Mouse (Mus musculus): ENCODE results near the gene Sae1. TPM values are rescaled to one million over a fixed set of nuclear protein-coding genes. Genes with fewer than 3 reads are reported as not detected.

Gene Sae1
- total and polyA plus RNA-seq, 3 experiments: 182 to 287 TPM; not detected in 1

DNA sequence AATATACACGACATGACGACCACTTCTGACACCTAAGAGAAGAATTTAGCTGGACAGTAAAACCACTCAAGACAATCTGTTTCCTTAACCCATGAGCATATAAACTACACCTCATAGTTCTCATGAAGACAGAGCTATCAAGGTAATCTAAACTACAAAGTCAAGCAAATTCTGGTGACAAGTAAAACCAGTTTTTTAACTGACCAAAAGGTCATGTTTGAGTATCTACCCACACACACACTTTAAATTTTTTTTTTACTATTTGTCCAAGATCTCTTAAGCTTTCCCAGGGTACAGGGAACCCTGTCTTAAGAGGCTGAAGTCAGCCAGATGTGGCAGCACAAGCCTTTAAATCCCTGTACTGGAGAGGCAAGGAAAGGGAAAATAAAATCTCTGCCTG is 18.8 kb downstream of the Sae1 start:
- H3K9me3 ChIP-seq (replicated peaks; ENCODE audit: insufficient read depth, low read length): no peaks in the 10 kb centered on the region
- H3K27ac ChIP-seq (ENCODE audit: control insufficient read depth, low read depth, low read length): no peak overlapping the region
- no peak overlapping the region for H3K4me3 ChIP-seq (ENCODE audit: control insufficient read depth in 1 of 2, insufficient read depth in 1 of 2, low read depth in 2 of 2, low read length in 2 of 2)
- H3K27me3 ChIP-seq (ENCODE audit: control insufficient read depth in 1 of 2, insufficient read depth in 2 of 2, low read length in 2 of 2): no peaks in the 10 kb centered on the region
- H3K36me3 ChIP-seq (ENCODE audit: control insufficient read depth in 1 of 2, insufficient read depth in 2 of 2, low read length in 2 of 2): peaks cover 29 to 53% of the 10 kb centered on the region in 2 experiments
- peaks cover 3% of the 10 kb centered on the region; the same call in 1 of the 2 replicates for H3K79me2 ChIP-seq (ENCODE audit: control insufficient read depth, insufficient read depth, low read length, poor library complexity)
- H3K4me1 ChIP-seq (ENCODE audit: control insufficient read depth in 1 of 2, insufficient read depth in 2 of 2, low read length in 2 of 2): peaks cover 13 to 22% of the 10 kb centered on the region in 2 experiments
- DNase-seq (ENCODE audit: low read depth, low spot score): no peak
- TF ChIP-seq ELF1 (IDR thresholded peaks at IDR 0.05; ENCODE audit: low read depth, low read length): no peak
- no peak overlapping the region for H3K9ac ChIP-seq (ENCODE audit: control insufficient read depth, low read depth, low read length, poor library complexity, severe bottlenecking)

DNA sequence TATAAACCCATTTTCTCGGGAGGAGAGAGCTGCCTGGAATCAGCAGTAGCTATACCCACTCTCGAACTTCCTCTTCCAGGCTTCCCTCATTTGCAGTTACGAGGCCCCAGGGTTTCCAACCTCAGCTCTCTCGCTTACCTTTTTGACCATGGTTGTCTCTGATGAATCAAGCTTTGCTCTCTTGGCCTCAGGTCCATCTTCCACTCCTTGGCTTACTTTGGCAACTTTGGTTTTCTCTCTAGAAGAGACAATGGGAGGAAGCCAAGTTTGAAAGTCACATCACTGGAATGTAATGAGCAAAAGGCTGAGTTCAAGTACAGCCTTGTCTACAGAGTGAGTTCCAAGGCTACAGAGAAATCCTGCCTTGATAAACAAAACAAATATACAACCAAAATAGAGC is 20.9 kb downstream of the Sae1 start:
- Histone ChIP-seq H3K27ac (ENCODE audit: control insufficient read depth, low read depth, low read length) (peak overlapping the region; percentile 43), H3K9ac (ENCODE audit: control insufficient read depth, low read depth, low read length, poor library complexity, severe bottlenecking) (no peak overlapping the region), H3K79me2 (ENCODE audit: control insufficient read depth, insufficient read depth, low read length, poor library complexity) (peaks cover 3% of the 10 kb centered on the region; the same call in 1 of the 2 replicates), H3K36me3 (ENCODE audit: control insufficient read depth in 1 of 2, insufficient read depth in 2 of 2, low read length in 2 of 2) (peaks cover 28 to 53% of the 10 kb centered on the region in 2 experiments), H3K4me3 (ENCODE audit: control insufficient read depth in 1 of 2, insufficient read depth in 1 of 2, low read depth in 2 of 2, low read length in 2 of 2) (no peak overlapping the region), H3K4me1 (ENCODE audit: control insufficient read depth in 1 of 2, insufficient read depth in 2 of 2, low read length in 2 of 2) (peaks cover 13 to 22% of the 10 kb centered on the region in 2 experiments), H3K9me3 (replicated peaks; ENCODE audit: insufficient read depth, low read length) (no peaks in the 10 kb centered on the region), H3K27me3 (ENCODE audit: control insufficient read depth in 1 of 2, insufficient read depth in 2 of 2, low read length in 2 of 2) (no peaks in the 10 kb centered on the region)
- TF ChIP-seq CHD2 (IDR thresholded peaks at IDR 0.05; ENCODE audit: low read length) (no peak), TCF12 (IDR thresholded peaks at IDR 0.05; ENCODE audit: low read depth, low read length) (no peak), JUND (IDR thresholded peaks at IDR 0.05; ENCODE audit: low read depth, low read length) (no peak), NELFE (IDR thresholded peaks at IDR 0.05; ENCODE audit: low read depth, low read length) (no peak), ELF1 (IDR thresholded peaks at IDR 0.05; ENCODE audit: low read depth, low read length) (no peak), RCOR1 (IDR thresholded peaks at IDR 0.05; ENCODE audit: low read depth, low read length) (no peak)
- DNase-seq (ENCODE audit: low read depth, low spot score): peak; percentile 39

DNA sequence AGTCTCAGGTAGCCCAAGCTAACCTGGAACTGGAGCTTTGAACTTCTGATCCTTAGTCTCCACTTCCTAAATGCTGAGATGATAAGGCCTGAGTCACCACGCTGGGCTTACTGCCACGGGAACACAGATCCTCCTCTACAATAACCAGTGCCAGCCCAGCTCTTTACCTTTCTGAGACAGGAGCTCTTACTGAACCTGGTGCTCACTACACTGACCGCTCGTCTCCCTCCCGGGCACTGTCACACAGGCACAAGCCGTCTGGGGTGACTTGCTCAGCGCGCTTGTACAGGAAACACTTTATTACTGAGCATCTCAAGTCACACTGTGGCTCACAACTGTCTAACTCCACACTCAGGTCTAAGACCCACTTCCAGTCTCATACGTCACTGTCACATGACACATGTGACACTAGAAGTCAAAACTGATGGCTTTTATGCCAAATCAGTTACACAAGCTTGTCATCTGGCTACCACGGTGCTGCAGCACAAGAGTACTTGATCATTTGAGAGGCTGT is 21.4 kb downstream of the Sae1 start:
- no peaks in the 10 kb centered on the region for H3K9me3 ChIP-seq (replicated peaks; ENCODE audit: insufficient read depth, low read length)
- no peak overlapping the region for H3K9ac ChIP-seq (ENCODE audit: control insufficient read depth, low read depth, low read length, poor library complexity, severe bottlenecking)
- no peaks in the 10 kb centered on the region for H3K27me3 ChIP-seq (ENCODE audit: control insufficient read depth in 1 of 2, insufficient read depth in 2 of 2, low read length in 2 of 2)
- H3K36me3 ChIP-seq (ENCODE audit: control insufficient read depth in 1 of 2, insufficient read depth in 2 of 2, low read length in 2 of 2): peaks cover 27 to 52% of the 10 kb centered on the region in 2 experiments
- no peak overlapping the region for H3K4me3 ChIP-seq (ENCODE audit: control insufficient read depth in 1 of 2, insufficient read depth in 1 of 2, low read depth in 2 of 2, low read length in 2 of 2)
- H3K4me1 ChIP-seq (ENCODE audit: control insufficient read depth in 1 of 2, insufficient read depth in 2 of 2, low read length in 2 of 2): peaks cover 13 to 22% of the 10 kb centered on the region in 2 experiments
- H3K27ac ChIP-seq (ENCODE audit: control insufficient read depth, low read depth, low read length): peak overlapping the region; percentile 43
- H3K79me2 ChIP-seq (ENCODE audit: control insufficient read depth, insufficient read depth, low read length, poor library complexity): peaks cover 3% of the 10 kb centered on the region; the same call in 1 of the 2 replicates
- DNase-seq (ENCODE audit: low read depth, low spot score): peak; percentile 88
- TF ChIP-seq RAD21 (IDR thresholded peaks at IDR 0.05; ENCODE audit: low read depth, low read length): no peak
- TF ChIP-seq CTCF (IDR thresholded peaks at IDR 0.05 in 2 of 3, conservative IDR thresholded peaks at IDR 0.05 in 1 of 3; ENCODE audit: control insufficient read depth in 1 of 3, insufficient read depth in 1 of 3, low read depth in 2 of 3, low read length in 3 of 3, poor library complexity in 1 of 3, severe bottlenecking in 1 of 3): no peak
- TF ChIP-seq NRF1 (IDR thresholded peaks at IDR 0.05; ENCODE audit: insufficient read depth, low read depth, low read length, poor library complexity, severe bottlenecking): no peak
- TF ChIP-seq MXI1 (IDR thresholded peaks at IDR 0.05; ENCODE audit: low read depth, low read length): no peak
- no peak for TF ChIP-seq MEF2A (IDR thresholded peaks at IDR 0.05; ENCODE audit: extremely low read depth, insufficient replicate concordance, low read depth, low read length, poor library complexity, severe bottlenecking)
- TF ChIP-seq UBTF (IDR thresholded peaks at IDR 0.05; ENCODE audit: borderline replicate concordance, insufficient read depth, low read depth, low read length): no peak
- no peak for TF ChIP-seq MAX (IDR thresholded peaks at IDR 0.05; ENCODE audit: low read length)
- no peak for TF ChIP-seq NELFE (IDR thresholded peaks at IDR 0.05; ENCODE audit: low read depth, low read length)
- TF ChIP-seq MYC (IDR thresholded peaks at IDR 0.05; ENCODE audit: low read depth, low read length): no peak
- TF ChIP-seq RCOR1 (IDR thresholded peaks at IDR 0.05; ENCODE audit: low read depth, low read length): no peak
- no peak for TF ChIP-seq GABPA (IDR thresholded peaks at IDR 0.05; ENCODE audit: low read depth, low read length)
- no peak for TF ChIP-seq HCFC1 (IDR thresholded peaks at IDR 0.05; ENCODE audit: low read depth, low read length)
- TF ChIP-seq CHD1 (IDR thresholded peaks at IDR 0.05; ENCODE audit: low read depth, low read length): no peak
- peak; percentile 48; the same call in 1 of the 2 replicates for TF ChIP-seq USF1 (IDR thresholded peaks at IDR 0.05; ENCODE audit: low read depth, low read length)
- 0 out of 2 replicates have a peak, but pooled peaks have one; percentile 49 for TF ChIP-seq JUND (IDR thresholded peaks at IDR 0.05; ENCODE audit: low read depth, low read length)
- no peak for TF ChIP-seq E2F4 (IDR thresholded peaks at IDR 0.05; ENCODE audit: borderline replicate concordance, low read depth, low read length)
- TF ChIP-seq CHD2 (IDR thresholded peaks at IDR 0.05; ENCODE audit: low read length): no peak
- no peak for TF ChIP-seq MAZ (IDR thresholded peaks at IDR 0.05; ENCODE audit: low read depth, low read length)
- TF ChIP-seq TCF12 (IDR thresholded peaks at IDR 0.05; ENCODE audit: low read depth, low read length): no peak
- no peak for TF ChIP-seq TBP (IDR thresholded peaks at IDR 0.05; ENCODE audit: low read depth, low read length)
- peak in 1 of 2 experiments; percentile 75; a peak in 2 of 4 replicates for TF ChIP-seq EP300 (IDR thresholded peaks at IDR 0.05; ENCODE audit: low read depth in 1 of 2, low read length in 2 of 2)
- TF ChIP-seq SMC3 (IDR thresholded peaks at IDR 0.05; ENCODE audit: low read depth, low read length): no peak
- TF ChIP-seq POLR2AphosphoS2 (IDR thresholded peaks at IDR 0.05; ENCODE audit: low read length): no peak
